Mouse (Mus musculus) midbrain, postnatal 0 days (tissue): ENCODE results near the gene Rec114. TPM values are rescaled to one million over a fixed set of nuclear protein-coding genes. Genes with fewer than 3 reads are reported as not detected.

Experiments
- ATAC-seq: fragments of 200-750 bp; cut with Nextera tagmentation; 2 replicates; pipeline ENCODE4 v1.8.0; 2017; ENCODE audit warnings: moderate number of reproducible peaks, mild to moderate bottlenecking, moderate TSS enrichment, moderate library complexity; ENCODE audit not compliant: low FRiP score
- DNase-seq: peaks from one replicate; pipeline ENCODE4 v3.0.0-alpha.2; 2015; ENCODE audit warnings: low spot score
- H3K27ac ChIP-seq: fragments of 300-500 bp; sonication (generic); 2 replicates; pipeline ENCODE4 v1.5.1; 2014; ENCODE audit warnings: low read depth, mild to moderate bottlenecking, low read length, mixed read lengths
- H3K27me3 ChIP-seq: fragments of 300-500 bp; sonication (generic); 2 replicates; pipeline ENCODE4 v1.6.1; 2014; ENCODE audit warnings: low read length, control low read depth, mixed read lengths; ENCODE audit not compliant: insufficient read depth
- H3K36me3 ChIP-seq: fragments of 300-500 bp; sonication (generic); 2 replicates; pipeline ENCODE4 v1.6.1; 2014; ENCODE audit warnings: low read length, control low read depth, mixed read lengths; ENCODE audit not compliant: insufficient read depth
- H3K4me1 ChIP-seq: fragments of 300-500 bp; sonication (generic); 2 replicates; pipeline ENCODE4 v1.6.1; 2014; ENCODE audit warnings: mild to moderate bottlenecking, control low read depth, antibody characterized with exemption, low read length, mixed read lengths; ENCODE audit not compliant: insufficient read depth
- H3K4me2 ChIP-seq: fragments of 300-500 bp; sonication (generic); 2 replicates; pipeline ENCODE4 v1.6.1; 2014; ENCODE audit warnings: low read depth, mild to moderate bottlenecking, low read length, mixed read lengths; ENCODE audit not compliant: poor library complexity, severe bottlenecking
- H3K4me3 ChIP-seq: fragments of 300-500 bp; sonication (generic); 2 replicates; pipeline ENCODE4 v1.5.1; 2014; ENCODE audit warnings: low read depth, mild to moderate bottlenecking, low read length, moderate library complexity
- H3K9ac ChIP-seq: fragments of 300-500 bp; sonication (generic); replicated peaks from 2 replicates; pipeline ENCODE4 v1.6.1; 2014; ENCODE audit warnings: mild to moderate bottlenecking, low read length, moderate library complexity, mixed read lengths; ENCODE audit not compliant: poor library complexity, severe bottlenecking
- H3K9me3 ChIP-seq: fragments of 300-500 bp; sonication (generic); 2 replicates; pipeline ENCODE4 v1.6.1; 2016; ENCODE audit warnings: low read length, control low read depth
- CTCF ChIP-seq: IDR thresholded peaks from 2 replicates; pipeline ENCODE4 v1.5.1; 2016; ENCODE audit warnings: antibody characterized with exemption, mild to moderate bottlenecking
- WGBS: fragments of 180-500 bp; shearing (Covaris S2); extraction: QIAGEN DNeasy Blood & Tissue Kit; methylation state at CpG from one replicate; pipeline ENCODE4 v1.1.7; 2014; 5-methylcytosine and 5-hydroxymethylcytosine counted together
- polyA plus RNA-seq: library from polyadenylated mRNA; unstranded; fragments of >200 nt; fragmentation: Nextera tagmentation; extraction: Ambion mirVana; gene quantifications from 2 replicates; pipeline ENCODE4 v1.2.1, GENCODE M21; 2015
- total RNA-seq: library from RNA; depleted of rRNA; stranded (reverse); fragments of >200 nt; gene quantifications from 2 replicates; pipeline ENCODE4 v1.2.3, GENCODE M21; 2014; rRNA removed

The Rec114 gene
- total and polyA plus RNA-seq, 2 experiments from 2014 or later = 0.16 to 1.9 TPM

GRCm38 (mm10) chr9:58623009-58623408 lies 120.8 kb downstream of the Rec114 start:
- Histone ChIP-seq H3K4me2 (no peak overlapping the region), H3K9ac (no peak overlapping the region), H3K9me3 (no peaks in the 10 kb centered on the region), H3K27me3 (no peaks in the 10 kb centered on the region), H3K36me3 (peaks cover 3% of the 10 kb centered on the region; the same call in 1 of the 2 replicates), H3K4me1 (no peaks in the 10 kb centered on the region), H3K4me3 (no peak overlapping the region), H3K27ac (no peak overlapping the region)
- 84% methylated on average over 1 of the region's 1 CpGs for WGBS
- no peak for ATAC-seq
- no peak for TF ChIP-seq CTCF
- DNase-seq = no peak

GRCm38 (mm10) chr9:58615064-58615938 lies 128.5 kb downstream of the Rec114 start:
- H3K9ac ChIP-seq = no peak overlapping the region
- H3K36me3 ChIP-seq = no peaks in the 10 kb centered on the region
- H3K4me1 ChIP-seq = no peaks in the 10 kb centered on the region
- no peak overlapping the region for H3K4me3 ChIP-seq
- no peaks in the 10 kb centered on the region for H3K9me3 ChIP-seq
- H3K4me2 ChIP-seq = no peak overlapping the region
- TF ChIP-seq CTCF = peak; percentile 30
- ATAC-seq (no peak), DNase-seq (no peak)
- no peak overlapping the region for H3K27ac ChIP-seq
- no peaks in the 10 kb centered on the region for H3K27me3 ChIP-seq
- 85% methylated on average over 3 of the region's 3 CpGs for WGBS

GRCm38 (mm10) chr9:58613790-58614189 lies 130.0 kb downstream of the Rec114 start:
- Histone ChIP-seq H3K27ac (no peak overlapping the region), H3K4me2 (no peak overlapping the region), H3K27me3 (no peaks in the 10 kb centered on the region), H3K9ac (no peak overlapping the region), H3K9me3 (no peaks in the 10 kb centered on the region), H3K4me3 (no peak overlapping the region), H3K36me3 (no peaks in the 10 kb centered on the region), H3K4me1 (no peaks in the 10 kb centered on the region)
- TF ChIP-seq CTCF = no peak
- 64% methylated on average over 1 of the region's 1 CpGs for WGBS
- DNase-seq = no peak
- no peak for ATAC-seq

Other genes starting within 250 kb of the Rec114 start
- gene Cd276, start 188.5 kb downstream of the Rec114 start, total RNA-seq = 23.2 and 25.5 TPM in 2 replicates
- 19.3 and 21.5 TPM in 2 replicates for gene Cd276, start 188.5 kb downstream of the Rec114 start, polyA plus RNA-seq
- 350 and 362 TPM in 2 replicates for gene Nptn, start 161.7 kb downstream of the Rec114 start, total RNA-seq
- 236 and 258 TPM in 2 replicates for gene Nptn, start 161.7 kb downstream of the Rec114 start, polyA plus RNA-seq
- 34.6 and 42.3 TPM in 2 replicates for gene Hcn4, start 79.4 kb upstream of the Rec114 start, total RNA-seq
- gene Hcn4, start 79.4 kb upstream of the Rec114 start, polyA plus RNA-seq = 3.8 and 4.1 TPM in 2 replicates